Mouse (Mus musculus) heart, adult 2 months (tissue): Measurements from ENCODE around the gene Cox10. TPM values are rescaled to one million over a fixed set of nuclear protein-coding genes. Genes with fewer than 3 reads are reported as not detected.

Experiments used
- DNase-seq, 2 experiments: peaks; one replicate each; pipeline ENCODE4 v3.0.0; 2021
- H3K27ac ChIP-seq: fragments of 200-600 bp; 2 replicates; pipeline ENCODE4 v1.8.1; 2022
- H3K27me3 ChIP-seq: fragments of 200-500 bp; 2 replicates; pipeline ENCODE4 v1.6.1; 2012; ENCODE audit warnings: mild to moderate bottlenecking, low read length, inconsistent platforms, mixed read lengths; ENCODE audit not compliant: control insufficient read depth, insufficient read depth
- H3K36me3 ChIP-seq: fragments of 200-500 bp; 2 replicates; pipeline ENCODE4 v1.6.1; 2012; ENCODE audit warnings: low read length, inconsistent platforms; ENCODE audit not compliant: control insufficient read depth, insufficient read depth
- H3K4me1 ChIP-seq: fragments of 200-500 bp; 2 replicates; pipeline ENCODE4 v1.6.1; 2011; ENCODE audit warnings: low read length; ENCODE audit not compliant: control insufficient read depth, insufficient read depth
- H3K4me3 ChIP-seq: fragments of 200-600 bp; 2 replicates; pipeline ENCODE4 v1.8.1; 2022
- H3K79me2 ChIP-seq: fragments of 200-500 bp; replicated peaks from 2 replicates; pipeline ENCODE4 v1.6.1; 2012; ENCODE audit warnings: mild to moderate bottlenecking, inconsistent platforms, low read length, moderate library complexity, mixed read lengths; ENCODE audit not compliant: control insufficient read depth, insufficient read depth
- H3K9ac ChIP-seq: fragments of 200-500 bp; 2 replicates; pipeline ENCODE4 v1.6.1; 2012; ENCODE audit warnings: low read depth, mild to moderate bottlenecking, control low read depth, inconsistent platforms, low read length, mixed read lengths
- CTCF ChIP-seq: fragments of 200-600 bp; IDR thresholded peaks from 2 replicates; pipeline ENCODE4 v1.8.1; 2022; ENCODE audit warnings: antibody characterized with exemption, mild to moderate bottlenecking, moderate library complexity
- EP300 ChIP-seq: fragments of 200-500 bp; IDR thresholded peaks from 2 replicates; pipeline ENCODE4 v1.6.1; 2011; ENCODE audit warnings: low read depth, low read length, control low read depth; ENCODE audit not compliant: insufficient read depth
- POLR2A ChIP-seq: fragments of 200-500 bp; IDR thresholded peaks from 2 replicates; pipeline ENCODE4 v1.6.1; 2011; ENCODE audit warnings: mild to moderate bottlenecking, low read depth, low read length, control low read depth; ENCODE audit not compliant: insufficient read depth
- WGBS: fragments of 180-500 bp; shearing (Covaris S2); methylation state at CpG from one replicate; pipeline ENCODE4 v1.1.7; 2018; 5-methylcytosine and 5-hydroxymethylcytosine counted together
- intact Hi-C: fragments of 180-260 bp; cut with DNase I; formaldehyde crosslinking; loops from one replicate; pipeline ENCODE4 v1.15.1; 2025
- polyA plus RNA-seq: library from polyadenylated mRNA; depleted of rRNA; stranded (reverse); fragments of >200 nt; gene quantifications from 2 replicates; pipeline ENCODE4 v1.2.3, GENCODE M21; 2012
- total RNA-seq, 2 experiments: library from RNA; stranded (reverse); gene quantifications; 2 replicates each; pipeline ENCODE4 v1.2.3; 2021

Cox10 gene
- total and polyA plus RNA-seq, 3 experiments = 52.9 to 81.0 (median 67.4) TPM

GRCm38 (mm10) chr11:64035709-64036108 is 43.6 kb downstream of the Cox10 start:
- no peak overlapping the region for H3K9ac ChIP-seq
- intact Hi-C loops = no loop called here
- no peak overlapping the region for H3K27ac ChIP-seq
- H3K36me3 ChIP-seq = peaks cover 3% of the 10 kb centered on the region; the same call in 1 of the 2 replicates
- TF ChIP-seq EP300 = no peak
- TF ChIP-seq CTCF = no peak
- TF ChIP-seq POLR2A = no peak
- peaks cover 2% of the 10 kb centered on the region; the same call in 1 of the 2 replicates for H3K4me1 ChIP-seq
- DNase-seq = no peak
- no peak overlapping the region for H3K4me3 ChIP-seq
- no peaks in the 10 kb centered on the region for H3K79me2 ChIP-seq
- H3K27me3 ChIP-seq = no peaks in the 10 kb centered on the region
- WGBS = 95% methylated on average over 4 of the region's 4 CpGs

GRCm38 (mm10) chr11:64034686-64035085 is 44.6 kb downstream of the Cox10 start:
- Histone ChIP-seq H3K79me2 (no peaks in the 10 kb centered on the region), H3K4me3 (no peak overlapping the region), H3K27ac (no peak overlapping the region), H3K36me3 (peaks cover 3% of the 10 kb centered on the region; the same call in 1 of the 2 replicates), H3K27me3 (no peaks in the 10 kb centered on the region), H3K4me1 (peaks cover 2% of the 10 kb centered on the region; the same call in 1 of the 2 replicates), H3K9ac (no peak overlapping the region)
- TF ChIP-seq EP300 (no peak), POLR2A (no peak), CTCF (no peak)
- DNase-seq = no peak
- WGBS = 63% methylated on average over 5 of the region's 5 CpGs
- intact Hi-C loops = no loop called here

- no peaks in the 10 kb centered on the region for H3K36me3 ChIP-seq
- H3K79me2 ChIP-seq = no peaks in the 10 kb centered on the region
- no peak overlapping the region for H3K4me3 ChIP-seq
- peaks cover 2% of the 10 kb centered on the region; the same call in 1 of the 2 replicates for H3K4me1 ChIP-seq
- TF ChIP-seq CTCF (no peak), POLR2A (no peak), EP300 (no peak)
- DNase-seq = no peak
- intact Hi-C loops = no loop called here
- H3K27me3 ChIP-seq = no peaks in the 10 kb centered on the region
- H3K27ac ChIP-seq = no peak overlapping the region
- H3K9ac ChIP-seq = no peak overlapping the region
- 73% methylated on average over 8 of the region's 8 CpGs for WGBS
Measured at GRCm38 (mm10) chr11:64027423-64027822, 51.8 kb downstream of the Cox10 start.

- DNase-seq = no peak
- H3K27ac ChIP-seq = no peak overlapping the region
- intact Hi-C loops = no loop called here
- peaks cover 2% of the 10 kb centered on the region; the same call in 1 of the 2 replicates for H3K4me1 ChIP-seq
- no peaks in the 10 kb centered on the region for H3K36me3 ChIP-seq
- WGBS = 71% methylated on average over 4 of the region's 4 CpGs
- no peak overlapping the region for H3K4me3 ChIP-seq
- no peak overlapping the region for H3K9ac ChIP-seq
- TF ChIP-seq POLR2A (no peak), CTCF (no peak), EP300 (no peak)
- H3K27me3 ChIP-seq = no peaks in the 10 kb centered on the region
- H3K79me2 ChIP-seq = no peaks in the 10 kb centered on the region; the same call in 1 of the 2 replicates
Measured at GRCm38 (mm10) chr11:64025843-64026242, 53.4 kb downstream of the Cox10 start.

GRCm38 (mm10) chr11:64024575-64024974 is 54.7 kb downstream of the Cox10 start:
- TF ChIP-seq POLR2A (no peak), CTCF (no peak), EP300 (no peak)
- DNase-seq = no peak
- WGBS = 83% methylated on average over 7 of the region's 7 CpGs
- H3K4me3 ChIP-seq = no peak overlapping the region
- H3K4me1 ChIP-seq = peaks cover 2% of the 10 kb centered on the region; the same call in 1 of the 2 replicates
- intact Hi-C loops = no loop called here
- no peaks in the 10 kb centered on the region for H3K27me3 ChIP-seq
- no peaks in the 10 kb centered on the region; the same call in 1 of the 2 replicates for H3K79me2 ChIP-seq
- no peaks in the 10 kb centered on the region for H3K36me3 ChIP-seq
- no peak overlapping the region for H3K27ac ChIP-seq
- no peak overlapping the region for H3K9ac ChIP-seq

GRCm38 (mm10) chr11:64023380-64023981 is 55.8 kb downstream of the Cox10 start:
- TF ChIP-seq CTCF = no peak
- TF ChIP-seq POLR2A = no peak
- no peak for TF ChIP-seq EP300
- WGBS = 67% methylated on average over 15 of the region's 15 CpGs
- no peaks in the 10 kb centered on the region for H3K36me3 ChIP-seq
- no peaks in the 10 kb centered on the region; the same call in 1 of the 2 replicates for H3K79me2 ChIP-seq
- H3K4me3 ChIP-seq = no peak overlapping the region
- H3K27me3 ChIP-seq = no peaks in the 10 kb centered on the region
- H3K27ac ChIP-seq = no peak overlapping the region
- no peak for DNase-seq
- peaks cover 2% of the 10 kb centered on the region; the same call in 1 of the 2 replicates for H3K4me1 ChIP-seq
- no peak overlapping the region for H3K9ac ChIP-seq
- intact Hi-C loops = no loop called here
